Mouse (Mus musculus) testis, adult 2 months (tissue): Measurements from ENCODE around the gene Ccdc148.

Experiments
- CTCF ChIP-seq: fragments of 200-500 bp; IDR thresholded peaks from 2 replicates; pipeline ENCODE4 v1.5.1; 2012; ENCODE audit warnings: low read depth, mild to moderate bottlenecking, inconsistent platforms, low read length, moderate library complexity; ENCODE audit not compliant: control insufficient read depth, insufficient read depth, insufficient replicate concordance
- POLR2A ChIP-seq: fragments of 200-500 bp; IDR thresholded peaks from 2 replicates; pipeline ENCODE4 v1.6.1; 2012; ENCODE audit warnings: low read depth, mild to moderate bottlenecking, inconsistent platforms, low read length, moderate library complexity; ENCODE audit not compliant: control insufficient read depth

GRCm38 (mm10) chr2:59205092-59205491 lies 44.6 kb upstream of the Ccdc148 start:
- TF ChIP-seq POLR2A (no peak), CTCF (no peak)
